Mouse (Mus musculus): ENCODE measurements around the gene Fig4. TPM values are rescaled to one million over a fixed set of nuclear protein-coding genes. Genes with fewer than 3 reads are reported as not detected.

Gene Fig4
- polyA plus RNA-seq (2015; fragmentation: Nextera tagmentation; extraction: Ambion mirVana): 53.7 and 56.7 TPM in 2 replicates

- ATAC-seq (replicated peaks; ENCODE audit: insufficient number of reproducible peaks, insufficient read depth, low FRiP score, low read depth): peak; percentile 93
- under 1% methylated on average over 38 of the region's 38 CpGs for WGBS
- H3K27me3 ChIP-seq: no peaks in the 10 kb centered on the region
These were observed at the start of gene Fig4 for GRCm38 (mm10) chr10:41302689-41303431. Gene Fig4 (minus strand): TSS chr10:41303260.

DNA sequence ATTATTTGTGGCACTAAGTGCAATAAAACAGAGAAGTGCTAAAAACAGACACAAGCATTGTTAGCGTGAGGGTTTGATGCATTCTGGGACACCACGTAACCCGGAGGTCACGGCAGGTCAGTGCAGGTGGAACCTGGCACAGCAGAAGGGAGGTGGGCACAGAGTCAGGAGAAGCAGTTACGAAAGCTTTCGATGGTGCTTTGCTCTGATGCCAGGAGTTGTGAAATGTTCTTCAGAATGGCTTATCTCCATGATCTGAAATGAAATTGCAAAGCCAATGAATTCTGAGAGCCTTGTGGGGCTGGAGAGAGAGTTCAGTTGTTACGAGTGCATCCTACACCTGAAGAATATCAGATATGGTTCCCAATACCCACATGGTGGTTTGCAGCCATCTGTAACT, 38.3 kb upstream of the Fig4 start:
- WGBS: 85% methylated on average over 7 of the region's 7 CpGs
- H3K4me3 ChIP-seq: no peak overlapping the region
- ATAC-seq (replicated peaks; ENCODE audit: insufficient number of reproducible peaks, insufficient read depth, low FRiP score, low read depth): no peak

More at GRCm38 (mm10) chr10:41302689-41303431, at the start of gene Fig4:
- H3K4me1 ChIP-seq (replicated peaks): peaks cover 15% of the 10 kb centered on the region
- H3K4me2 ChIP-seq: peak within 1 kb of the TSS; percentile 97
- H3K27ac ChIP-seq: peak within 1 kb of the TSS; percentile 86
- no peaks in the 10 kb centered on the region for H3K9me3 ChIP-seq (replicated peaks)
- H3K4me3 ChIP-seq: peak within 1 kb of the TSS; percentile 81
- H3K9ac ChIP-seq: peak within 1 kb of the TSS; percentile 76
- no peaks in the 10 kb centered on the region for H3K36me3 ChIP-seq

GRCm38 (mm10) chr10:41332533-41333043, 29.5 kb upstream of the Fig4 start:
- Histone ChIP-seq H3K4me2 (no peak overlapping the region), H3K4me1 (replicated peaks) (no peaks in the 10 kb centered on the region; the same call in 1 of the 2 replicates), H3K36me3 (no peaks in the 10 kb centered on the region), H3K9me3 (replicated peaks) (no peaks in the 10 kb centered on the region), H3K4me3 (no peak overlapping the region), H3K27me3 (no peaks in the 10 kb centered on the region), H3K27ac (peak overlapping the region; percentile 56; the same call in 1 of the 2 replicates), H3K9ac (no peak overlapping the region)
- 47% methylated on average over 2 of the region's 2 CpGs for WGBS
- ATAC-seq (replicated peaks; ENCODE audit: insufficient number of reproducible peaks, insufficient read depth, low FRiP score, low read depth): no peak; the same call in 1 of the 2 replicates

More for the DNA sequence above, 38.3 kb upstream of the Fig4 start:
- Histone ChIP-seq H3K4me1 (replicated peaks) (peaks cover 3% of the 10 kb centered on the region; the same call in 1 of the 2 replicates), H3K9me3 (replicated peaks) (no peaks in the 10 kb centered on the region), H3K9ac (no peak overlapping the region), H3K27ac (no peak overlapping the region), H3K27me3 (no peaks in the 10 kb centered on the region), H3K4me2 (no peak overlapping the region), H3K36me3 (no peaks in the 10 kb centered on the region)

DNA sequence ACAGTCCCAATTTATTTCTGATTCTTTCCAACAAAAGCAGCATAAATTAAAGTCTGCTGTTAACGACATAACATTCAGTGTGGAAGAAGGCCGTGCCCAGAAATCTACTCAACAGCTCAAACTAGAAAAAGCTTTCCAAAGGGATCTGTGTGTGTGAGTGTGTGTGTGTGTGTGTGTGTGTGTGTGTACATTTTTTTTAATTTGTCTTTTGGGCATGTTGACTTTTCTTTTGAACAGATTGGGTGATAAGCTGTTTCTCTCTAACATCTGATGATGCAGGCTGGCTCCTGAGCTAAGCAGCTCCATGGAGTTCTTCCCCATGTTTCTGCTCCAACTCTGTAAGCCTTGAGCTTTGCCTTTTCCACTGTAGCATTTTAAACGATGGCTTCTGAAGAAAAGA, 12.8 kb upstream of the Fig4 start:
- no peaks in the 10 kb centered on the region for H3K36me3 ChIP-seq
- ATAC-seq (replicated peaks; ENCODE audit: insufficient number of reproducible peaks, insufficient read depth, low FRiP score, low read depth): no peak
- no peak overlapping the region for H3K27ac ChIP-seq
- H3K27me3 ChIP-seq: no peaks in the 10 kb centered on the region
- H3K4me1 ChIP-seq (replicated peaks): no peaks in the 10 kb centered on the region
- H3K9me3 ChIP-seq (replicated peaks): no peaks in the 10 kb centered on the region
- no peak overlapping the region for H3K9ac ChIP-seq
- WGBS: 73% methylated on average over 3 of the region's 3 CpGs
- no peak overlapping the region for H3K4me3 ChIP-seq
- no peak overlapping the region for H3K4me2 ChIP-seq

- H3K27ac ChIP-seq: no peak overlapping the region
- H3K4me3 ChIP-seq: no peak overlapping the region
- ATAC-seq (replicated peaks; ENCODE audit: insufficient number of reproducible peaks, insufficient read depth, low FRiP score, low read depth): no peak
- H3K4me1 ChIP-seq (replicated peaks): peaks cover 4% of the 10 kb centered on the region; the same call in 1 of the 2 replicates
- H3K36me3 ChIP-seq: no peaks in the 10 kb centered on the region
- WGBS: 82% methylated on average over 4 of the region's 4 CpGs
- H3K9me3 ChIP-seq (replicated peaks): no peaks in the 10 kb centered on the region
- no peaks in the 10 kb centered on the region for H3K27me3 ChIP-seq
- no peak overlapping the region for H3K4me2 ChIP-seq
- H3K9ac ChIP-seq: no peak overlapping the region
These were observed 5.1 kb upstream of the Fig4 start for GRCm38 (mm10) chr10:41308205-41308604.

DNA sequence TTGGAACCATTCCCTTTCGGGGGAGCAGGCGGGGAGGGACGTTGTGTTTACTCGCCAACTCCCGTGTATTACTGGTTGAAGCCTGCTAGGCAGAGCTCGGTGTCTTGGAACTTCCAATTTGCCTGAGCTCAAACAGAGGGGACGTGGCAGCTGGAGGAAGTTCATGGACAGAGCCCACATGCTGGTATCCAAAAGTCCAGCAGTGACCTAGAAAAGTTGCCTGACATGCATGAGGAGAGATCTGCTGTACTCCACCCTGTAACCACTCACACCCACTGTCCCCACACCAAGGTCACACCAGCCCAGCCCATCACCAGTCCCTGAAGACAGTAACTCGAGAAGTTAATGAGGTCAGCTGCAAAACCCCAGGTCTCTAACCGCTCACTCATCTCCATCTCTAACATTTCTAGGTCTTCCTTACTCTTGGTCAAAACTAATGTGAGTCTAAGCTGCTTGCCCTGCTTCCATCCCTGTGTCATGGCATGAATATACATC, 1.9 kb upstream of the Fig4 start:
- no peaks in the 10 kb centered on the region for H3K9me3 ChIP-seq (replicated peaks)
- 66% methylated on average over 9 of the region's 9 CpGs for WGBS
- ATAC-seq (replicated peaks; ENCODE audit: insufficient number of reproducible peaks, insufficient read depth, low FRiP score, low read depth): no peak
- H3K27ac ChIP-seq: no peak overlapping the region
- no peak overlapping the region for H3K4me3 ChIP-seq
- H3K4me2 ChIP-seq: no peak overlapping the region
- no peak overlapping the region for H3K9ac ChIP-seq
- peaks cover 13% of the 10 kb centered on the region for H3K4me1 ChIP-seq (replicated peaks)
- no peaks in the 10 kb centered on the region for H3K27me3 ChIP-seq
- H3K36me3 ChIP-seq: no peaks in the 10 kb centered on the region

GRCm38 (mm10) chr10:41303639-41304444, 782 bp upstream of the Fig4 start, which contains the start of gene Ak9:
Gene Ak9 (plus strand): TSS chr10:41303980.
- peak; percentile 73 for ATAC-seq (replicated peaks; ENCODE audit: insufficient number of reproducible peaks, insufficient read depth, low FRiP score, low read depth)
- Histone ChIP-seq H3K4me2 (peak within 1 kb of the TSS; percentile 97), H3K9me3 (replicated peaks) (no peaks in the 10 kb centered on the region), H3K36me3 (no peaks in the 10 kb centered on the region), H3K4me3 (peak within 1 kb of the TSS; percentile 81), H3K27ac (peak within 1 kb of the TSS; percentile 86), H3K9ac (peak within 1 kb of the TSS; percentile 76), H3K4me1 (replicated peaks) (peaks cover 13% of the 10 kb centered on the region), H3K27me3 (no peaks in the 10 kb centered on the region)
- under 1% methylated on average over 25 of the region's 25 CpGs for WGBS

DNA sequence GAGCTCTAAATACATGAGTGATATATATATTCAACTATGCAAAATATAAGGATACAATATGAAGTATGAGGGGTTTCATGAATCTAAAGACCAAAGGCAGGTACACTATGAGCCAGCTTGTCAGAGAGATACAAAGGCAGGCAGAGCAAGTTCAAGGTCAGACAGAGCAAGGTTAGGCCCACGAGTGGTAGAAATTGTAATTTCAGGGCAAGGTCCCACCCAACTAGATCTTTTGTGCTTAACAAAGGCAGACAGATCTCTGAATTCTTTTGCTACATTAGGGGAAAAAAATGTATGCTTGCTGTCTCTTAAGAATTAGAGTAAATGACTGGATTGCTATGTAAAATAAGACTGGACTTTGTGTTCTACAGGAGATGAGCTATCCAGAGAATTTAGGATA, 2.9 kb downstream of the Fig4 start:
- no peak overlapping the region for H3K4me3 ChIP-seq
- no peak overlapping the region for H3K27ac ChIP-seq
- H3K27me3 ChIP-seq: no peaks in the 10 kb centered on the region
- no peaks in the 10 kb centered on the region for H3K9me3 ChIP-seq (replicated peaks)
- WGBS: 35% methylated on average over 1 of the region's 1 CpGs
- H3K4me2 ChIP-seq: no peak overlapping the region
- H3K36me3 ChIP-seq: no peaks in the 10 kb centered on the region
- no peak for ATAC-seq (replicated peaks; ENCODE audit: insufficient number of reproducible peaks, insufficient read depth, low FRiP score, low read depth)
- H3K4me1 ChIP-seq (replicated peaks): peaks cover 18% of the 10 kb centered on the region
- no peak overlapping the region for H3K9ac ChIP-seq

DNA sequence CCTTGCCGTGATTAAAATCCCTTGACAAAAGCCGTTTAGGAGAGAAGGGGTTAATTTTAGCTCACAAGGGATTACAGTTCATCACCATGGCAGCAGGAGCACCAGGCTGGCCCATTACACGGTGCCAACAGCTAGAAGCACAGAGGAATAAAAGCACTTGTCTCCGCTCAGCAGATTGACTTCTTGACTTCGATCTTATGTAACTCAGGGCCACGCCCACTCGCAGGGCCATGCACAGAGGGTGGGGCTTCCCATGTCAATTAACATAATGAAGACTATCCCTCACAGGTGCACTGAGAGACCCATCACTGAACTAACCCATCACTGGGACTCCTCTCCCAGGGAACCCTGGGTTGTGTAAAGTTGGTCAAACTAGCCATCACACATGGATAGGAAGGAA, 7.9 kb downstream of the Fig4 start:
- Histone ChIP-seq H3K9me3 (replicated peaks) (no peaks in the 10 kb centered on the region), H3K4me1 (replicated peaks) (peaks cover 36% of the 10 kb centered on the region), H3K27ac (peak overlapping the region; percentile 98; the same call in 1 of the 2 replicates), H3K36me3 (no peaks in the 10 kb centered on the region), H3K9ac (no peak overlapping the region), H3K4me2 (0 out of 2 replicates have a peak overlapping the region, but pooled peaks have one; percentile 3), H3K4me3 (no peak overlapping the region), H3K27me3 (no peaks in the 10 kb centered on the region)
- ATAC-seq (replicated peaks; ENCODE audit: insufficient number of reproducible peaks, insufficient read depth, low FRiP score, low read depth): no peak
- 27% methylated on average over 7 of the region's 7 CpGs for WGBS

DNA sequence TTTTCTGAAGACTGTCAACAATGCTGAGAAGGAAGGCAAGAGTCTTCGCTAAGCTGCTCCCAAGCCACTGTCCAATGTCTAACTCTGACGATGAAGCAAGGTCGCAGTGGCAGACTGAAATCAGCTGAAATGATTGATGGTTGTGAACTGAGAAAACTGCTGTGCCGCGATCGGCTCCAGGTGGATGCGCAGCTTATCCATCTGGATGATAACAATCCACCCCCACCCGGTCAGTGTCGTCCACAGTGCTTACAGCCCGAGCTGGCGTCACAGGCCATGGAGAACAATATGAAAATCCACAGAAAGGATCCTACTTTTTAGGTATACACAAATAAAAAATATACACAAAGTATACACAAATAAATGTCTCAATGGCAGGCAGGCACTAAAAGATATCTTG, 8.3 kb downstream of the Fig4 start:
- no peak overlapping the region for H3K9ac ChIP-seq
- H3K4me2 ChIP-seq: 0 out of 2 replicates have a peak overlapping the region, but pooled peaks have one; percentile 3
- no peak for ATAC-seq (replicated peaks; ENCODE audit: insufficient number of reproducible peaks, insufficient read depth, low FRiP score, low read depth)
- H3K27ac ChIP-seq: peak overlapping the region; percentile 98
- H3K4me1 ChIP-seq (replicated peaks): peaks cover 36% of the 10 kb centered on the region
- 41% methylated on average over 11 of the region's 11 CpGs for WGBS
- no peaks in the 10 kb centered on the region for H3K27me3 ChIP-seq
- no peaks in the 10 kb centered on the region for H3K36me3 ChIP-seq
- no peaks in the 10 kb centered on the region for H3K9me3 ChIP-seq (replicated peaks)
- H3K4me3 ChIP-seq: no peak overlapping the region

DNA sequence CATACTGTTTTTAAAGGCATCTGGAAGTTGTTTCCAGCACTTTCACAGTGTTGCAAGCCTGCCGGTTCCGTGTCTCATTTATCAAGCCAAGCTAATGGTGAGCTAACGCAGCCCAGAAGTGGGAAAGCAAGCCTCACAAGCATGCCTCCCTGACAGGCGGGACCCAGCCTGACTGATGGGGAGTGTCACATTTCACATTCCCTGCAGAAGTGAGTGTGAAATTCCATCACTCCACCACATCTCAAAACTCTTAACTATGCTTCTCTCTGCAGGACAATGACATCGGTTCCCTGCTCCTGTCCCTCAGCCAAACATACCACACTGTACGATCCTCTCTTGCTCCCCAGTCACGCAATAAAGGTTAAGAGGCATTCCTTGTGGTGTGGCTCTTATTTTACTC, 10.0 kb downstream of the Fig4 start:
- H3K27ac ChIP-seq: peak overlapping the region; percentile 98
- 8% methylated on average over 7 of the region's 7 CpGs for WGBS
- no peaks in the 10 kb centered on the region for H3K9me3 ChIP-seq (replicated peaks)
- peak; percentile 90 for ATAC-seq (replicated peaks; ENCODE audit: insufficient number of reproducible peaks, insufficient read depth, low FRiP score, low read depth)
- no peaks in the 10 kb centered on the region for H3K36me3 ChIP-seq
- H3K4me2 ChIP-seq: peak overlapping the region; percentile 53
- peaks cover 43% of the 10 kb centered on the region for H3K4me1 ChIP-seq (replicated peaks)
- no peaks in the 10 kb centered on the region for H3K27me3 ChIP-seq
- no peak overlapping the region for H3K9ac ChIP-seq
- peak overlapping the region; percentile 17; the same call in 1 of the 2 replicates for H3K4me3 ChIP-seq
